ENCODE assay signal across 11 mouse cellular contexts in genomic region chr7:96661352-96662169, GRCm38 (mm10).
DNase-seq lines count a peak whose midpoint lies in the region; ATAC-seq and TF ChIP-seq lines count a peak whose summit lies in the region.
"Had no signal": no experiment of that assay in that cellular context is flagged by ENCODE, and none has a peak within 500 bp of the region (broad histone marks: within the 10 kb centered on the region; RNA-seq: fewer than 3 reads in every experiment).

No protein-coding gene starts in this region.

- TF ChIP-seq CTCF in midbrain, postnatal 0 days (IDR thresholded peaks at IDR 0.05) = no peak

- ATAC-seq in heart, embryonic 16.5 days (replicated peaks; ENCODE audit: extremely low read depth, insufficient read depth, low FRiP score) = peak; percentile 84
- peak; percentile 11; the same call in 1 of the 2 replicates for ATAC-seq in midbrain, embryonic 12.5 days (ENCODE audit: low FRiP score, low read depth)
- no peak for ATAC-seq in midbrain, postnatal 0 days (ENCODE audit: low FRiP score)
- 0 out of 2 replicates have a peak, but pooled peaks have one; percentile 3 for ATAC-seq in hindbrain, embryonic 13.5 days (ENCODE audit: low FRiP score)
- ATAC-seq in stomach, embryonic 15.5 days (ENCODE audit: insufficient read depth, low FRiP score, low read depth) = no peak
- no peak for ATAC-seq in CD4-positive, CD25-positive, alpha-beta regulatory T cell, adult 4 months
- no peak for ATAC-seq in erythroid progenitor cell, adult 5-6 weeks (replicated peaks; ENCODE audit: low FRiP score, poor library complexity, severe bottlenecking)
- ATAC-seq: activated CD4-positive, CD25-positive, alpha-beta regulatory T cell, adult 4 months had no signal

- WGBS in heart, embryonic 16.5 days = 29% methylated on average over 12 of the region's 12 CpGs
- 45% methylated on average over 12 of the region's 12 CpGs for WGBS in midbrain, embryonic 12.5 days
- WGBS in midbrain, postnatal 0 days = 50% methylated on average over 12 of the region's 12 CpGs
- WGBS in hindbrain, embryonic 13.5 days = 32% methylated on average over 12 of the region's 12 CpGs
- WGBS in stomach, embryonic 15.5 days = 36% methylated on average over 12 of the region's 12 CpGs

- H3K27ac ChIP-seq in heart, embryonic 16.5 days (ENCODE audit: low read length) = peak overlapping the region; percentile 12
- no peak overlapping the region for H3K27ac ChIP-seq in midbrain, embryonic 12.5 days (replicated peaks)
- H3K27ac ChIP-seq in midbrain, postnatal 0 days (ENCODE audit: low read depth, low read length) = no peak overlapping the region
- peak overlapping the region; percentile 37; the same call in 1 of the 2 replicates for H3K27ac ChIP-seq in hindbrain, embryonic 13.5 days
- 0 out of 2 replicates have a peak overlapping the region, but pooled peaks have one; percentile 35 for H3K27ac ChIP-seq in stomach, embryonic 15.5 days

- H3K36me3 ChIP-seq in heart, embryonic 16.5 days (ENCODE audit: control insufficient read depth, insufficient read depth) = no peaks in the 10 kb centered on the region
- no peaks in the 10 kb centered on the region for H3K36me3 ChIP-seq in midbrain, embryonic 12.5 days
- no peaks in the 10 kb centered on the region for H3K36me3 ChIP-seq in midbrain, postnatal 0 days (ENCODE audit: insufficient read depth, low read length)
- H3K36me3 ChIP-seq in hindbrain, embryonic 13.5 days = no peaks in the 10 kb centered on the region
- no peaks in the 10 kb centered on the region for H3K36me3 ChIP-seq in stomach, embryonic 15.5 days

- H3K4me3 ChIP-seq in heart, embryonic 16.5 days (ENCODE audit: low read length) = no peak overlapping the region
- H3K4me3 ChIP-seq in midbrain, embryonic 12.5 days = no peak overlapping the region
- H3K4me3 ChIP-seq in midbrain, postnatal 0 days (ENCODE audit: low read depth, low read length) = no peak overlapping the region
- no peak overlapping the region for H3K4me3 ChIP-seq in hindbrain, embryonic 13.5 days
- H3K4me3 ChIP-seq in stomach, embryonic 15.5 days (replicated peaks) = no peak overlapping the region
- H3K4me3 ChIP-seq: megakaryocyte, embryonic 14.5 days had no signal

- H3K4me1 ChIP-seq in heart, embryonic 16.5 days (ENCODE audit: control insufficient read depth, insufficient read depth, low read length) = peaks cover 19% of the 10 kb centered on the region
- H3K4me1 ChIP-seq in midbrain, embryonic 12.5 days = peaks cover 46% of the 10 kb centered on the region
- H3K4me1 ChIP-seq in midbrain, postnatal 0 days (ENCODE audit: insufficient read depth, low read length) = no peaks in the 10 kb centered on the region
- H3K4me1 ChIP-seq in hindbrain, embryonic 13.5 days (replicated peaks) = peaks cover 43% of the 10 kb centered on the region
- peaks cover 28% of the 10 kb centered on the region for H3K4me1 ChIP-seq in stomach, embryonic 15.5 days

- H3K27me3 ChIP-seq in heart, embryonic 16.5 days (ENCODE audit: control insufficient read depth, insufficient read depth, low read length) = peaks cover 49% of the 10 kb centered on the region
- peaks cover 54% of the 10 kb centered on the region for H3K27me3 ChIP-seq in midbrain, embryonic 12.5 days
- peaks cover 5% of the 10 kb centered on the region; the same call in 1 of the 2 replicates for H3K27me3 ChIP-seq in midbrain, postnatal 0 days (ENCODE audit: insufficient read depth, low read length)
- no peaks in the 10 kb centered on the region for H3K27me3 ChIP-seq in hindbrain, embryonic 13.5 days
- no peaks in the 10 kb centered on the region for H3K27me3 ChIP-seq in stomach, embryonic 15.5 days (replicated peaks)

- DNase-seq in heart, postnatal 36 days = no peak
- DNase-seq in midbrain, postnatal 0 days (ENCODE audit: low spot score) = no peak
- DNase-seq: kidney, postnatal 25 days had no signal

- H3K4me2 ChIP-seq in heart, embryonic 16.5 days (ENCODE audit: low read depth, low read length) = no peak overlapping the region; the same call in 1 of the 2 replicates
- H3K4me2 ChIP-seq in midbrain, embryonic 12.5 days (replicated peaks) = no peak overlapping the region
- no peak overlapping the region for H3K4me2 ChIP-seq in midbrain, postnatal 0 days (ENCODE audit: low read depth, low read length, poor library complexity, severe bottlenecking)
- H3K4me2 ChIP-seq in hindbrain, embryonic 13.5 days = no peak overlapping the region
- H3K4me2 ChIP-seq in stomach, embryonic 15.5 days = no peak overlapping the region

- no peak overlapping the region for H3K9ac ChIP-seq in heart, embryonic 16.5 days (ENCODE audit: low read length)
- H3K9ac ChIP-seq in midbrain, embryonic 12.5 days (replicated peaks) = no peak overlapping the region
- no peak overlapping the region for H3K9ac ChIP-seq in midbrain, postnatal 0 days (replicated peaks; ENCODE audit: low read length, poor library complexity, severe bottlenecking)
- H3K9ac ChIP-seq in hindbrain, embryonic 13.5 days = no peak overlapping the region
- no peak overlapping the region for H3K9ac ChIP-seq in stomach, embryonic 15.5 days

- intact Hi-C loops in heart, postnatal 36 days (cut with DNase I) = no loop called here

- H3K9me3 ChIP-seq in heart, embryonic 16.5 days (replicated peaks; ENCODE audit: control insufficient read depth, low read length) = no peaks in the 10 kb centered on the region
- no peaks in the 10 kb centered on the region for H3K9me3 ChIP-seq in midbrain, embryonic 12.5 days
- no peaks in the 10 kb centered on the region for H3K9me3 ChIP-seq in midbrain, postnatal 0 days (ENCODE audit: low read length)
- no peaks in the 10 kb centered on the region for H3K9me3 ChIP-seq in hindbrain, embryonic 13.5 days
- H3K9me3 ChIP-seq in stomach, embryonic 15.5 days = no peaks in the 10 kb centered on the region
- H3K9me3 ChIP-seq: megakaryocyte, embryonic 14.5 days had no signal

Comparison
In these comparisons a context has a peak if more than half of its experiments do, and no peak if none do; other contexts are left out.
1. ATAC-seq: peak in heart, embryonic 16.5 days (single experiment), midbrain, embryonic 12.5 days (single experiment) and hindbrain, embryonic 13.5 days (single experiment); none in midbrain, postnatal 0 days (single experiment), stomach, embryonic 15.5 days (single experiment), CD4-positive, CD25-positive, alpha-beta regulatory T cell, adult 4 months (single experiment) and erythroid progenitor cell, adult 5-6 weeks (single experiment).
2. H3K27ac ChIP-seq: peak in heart, embryonic 16.5 days (single experiment), hindbrain, embryonic 13.5 days (single experiment) and stomach, embryonic 15.5 days (single experiment); none in midbrain, embryonic 12.5 days (single experiment) and midbrain, postnatal 0 days (single experiment).